Mouse (Mus musculus) adrenal gland, postnatal 25 days (tissue): ENCODE measurements at regions not wholly inside any gene's neighbourhood (a gene's known extent, or its start where the extent isn't known, plus 50 kb on each side); places are given as distances from the start of the nearest gene placed in this dataset.

Experiments used
- DNase-seq: peaks from one replicate; pipeline ENCODE4 v3.0.0; 2021; ENCODE audit warnings: mixed read lengths

DNA sequence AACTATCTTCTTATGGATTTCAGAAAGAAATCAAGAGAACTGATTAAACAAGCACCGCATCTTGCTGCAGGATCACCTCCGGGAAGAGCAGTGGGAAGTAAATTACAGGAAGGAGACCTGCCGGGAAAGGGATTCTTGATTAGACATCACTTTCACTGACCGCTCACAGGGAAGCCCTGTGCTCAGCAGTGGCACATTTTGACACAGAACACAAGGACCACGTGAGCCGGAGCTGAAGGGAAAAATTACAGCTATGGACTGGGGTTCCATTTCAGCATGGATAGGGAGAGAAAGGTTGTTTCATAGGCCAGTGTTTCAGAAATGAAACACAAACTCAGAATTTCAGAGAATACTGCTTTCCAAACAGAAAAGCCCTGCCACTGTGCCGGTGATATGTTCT lies 105.0 kb upstream of the Isl1 start:
- DNase-seq = no peak

DNA sequence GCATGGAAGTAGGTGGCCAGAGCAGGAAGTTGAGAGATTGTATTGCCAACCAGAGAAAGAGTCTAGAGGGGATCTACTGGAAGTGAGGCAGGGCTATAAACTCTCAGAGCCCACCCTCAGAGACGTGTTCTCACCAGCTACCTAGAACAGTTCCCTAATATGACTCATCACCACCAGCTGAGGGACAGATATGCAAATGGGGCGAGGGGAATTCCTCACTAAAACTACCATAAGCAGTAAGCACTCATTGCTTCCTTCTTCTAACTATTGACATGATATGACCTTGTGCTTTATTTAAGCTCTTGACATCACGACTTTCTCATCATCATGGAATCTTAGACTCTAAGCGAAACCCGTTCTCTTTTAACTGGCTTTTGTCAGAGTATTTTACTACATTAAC lies 101.2 kb upstream of the Isl1 start:
- DNase-seq = no peak
